Mouse (Mus musculus): ENCODE measurements around the gene E2f6.

GRCm38 (mm10) chr12:16790456-16790855 is 20.3 kb upstream of the E2f6 start:
- no peak for TF ChIP-seq CTCF (conservative IDR thresholded peaks at IDR 0.05 in 1 of 2, IDR thresholded peaks at IDR 0.05 in 1 of 2; ENCODE audit: low read depth in 2 of 2, low read length in 2 of 2)
- TF ChIP-seq SMC3 (IDR thresholded peaks at IDR 0.05; ENCODE audit: low read depth, low read length): no peak
- no peak for TF ChIP-seq RAD21 (IDR thresholded peaks at IDR 0.05; ENCODE audit: low read depth, low read length)
- no peak for TF ChIP-seq GABPA (IDR thresholded peaks at IDR 0.05; ENCODE audit: insufficient replicate concordance, low read depth, low read length)
- no peak for TF ChIP-seq POLR2A (IDR thresholded peaks at IDR 0.05; ENCODE audit: low read depth, low read length)
- TF ChIP-seq MAX (IDR thresholded peaks at IDR 0.05; ENCODE audit: low read length): no peak
- TF ChIP-seq MAFK (IDR thresholded peaks at IDR 0.05; ENCODE audit: insufficient replicate concordance, low read length): no peak
- TF ChIP-seq KAT2A (IDR thresholded peaks at IDR 0.05; ENCODE audit: insufficient replicate concordance, low read length): no peak
- no peak for TF ChIP-seq EP300 (IDR thresholded peaks at IDR 0.05; ENCODE audit: low read length)
- no peak for TF ChIP-seq USF2 (conservative IDR thresholded peaks at IDR 0.05; ENCODE audit: low read depth, low read length)
- no peak for TF ChIP-seq POLR2AphosphoS2 (IDR thresholded peaks at IDR 0.05; ENCODE audit: low read depth, low read length)
